Mouse (Mus musculus) megakaryocyte, embryonic 14.5 days (primary cell): ENCODE measurements around the gene Lrpprc. TPM values are rescaled to one million over a fixed set of nuclear protein-coding genes. Genes with fewer than 3 reads are reported as not detected.

ENCODE experiments used
- H3K27me3 ChIP-seq: replicated peaks from 2 replicates; pipeline ENCODE3; 2012; ENCODE audit warnings: inconsistent platforms
- H3K36me3 ChIP-seq: replicated peaks from 2 replicates; pipeline ENCODE3; 2012; ENCODE audit warnings: low read length, inconsistent platforms, mixed read lengths
- H3K4me1 ChIP-seq: 2 replicates; pipeline ENCODE4 v1.6.1; 2012; ENCODE audit warnings: inconsistent platforms
- H3K4me3 ChIP-seq: replicated peaks from 2 replicates; pipeline ENCODE3; 2012; ENCODE audit warnings: moderate library complexity, mild to moderate bottlenecking, inconsistent platforms
- H3K9me3 ChIP-seq: 2 replicates; pipeline ENCODE4 v1.6.1; 2012; ENCODE audit warnings: inconsistent platforms
- FLI1 ChIP-seq: IDR thresholded peaks from 2 replicates; pipeline ENCODE4 v1.6.1; 2012; ENCODE audit warnings: low read length, inconsistent platforms, mixed read lengths
- GATA1 ChIP-seq: IDR thresholded peaks from 3 replicates; pipeline ENCODE4 v1.6.1; 2012; ENCODE audit warnings: mixed read lengths, low read length, inconsistent platforms, borderline replicate concordance
- polyA plus RNA-seq: library from polyadenylated mRNA; stranded (reverse); fragments of >175 nt; gene quantifications from 2 replicates; pipeline ENCODE4 v1.2.3, GENCODE M21; 2012; ENCODE audit warnings: low replicate concordance; ENCODE audit not compliant: insufficient read depth

Gene Lrpprc
- polyA plus RNA-seq, 1 experiment: 2.3 TPM

GRCm38 (mm10) chr17:84748152-84748682, 42.4 kb downstream of the Lrpprc start:
- no peaks in the 10 kb centered on the region for H3K9me3 ChIP-seq
- H3K4me3 ChIP-seq: no peak overlapping the region
- peaks cover 88% of the 10 kb centered on the region for H3K36me3 ChIP-seq
- no peaks in the 10 kb centered on the region for H3K27me3 ChIP-seq
- peaks cover 2% of the 10 kb centered on the region for H3K4me1 ChIP-seq
- TF ChIP-seq GATA1 (no peak), FLI1 (no peak)

GRCm38 (mm10) chr17:84747212-84747611, 43.4 kb downstream of the Lrpprc start:
- Histone ChIP-seq H3K4me1 (peaks cover 5% of the 10 kb centered on the region), H3K4me3 (no peak overlapping the region), H3K27me3 (no peaks in the 10 kb centered on the region), H3K9me3 (no peaks in the 10 kb centered on the region), H3K36me3 (peaks cover 82% of the 10 kb centered on the region)
- TF ChIP-seq GATA1 (no peak), FLI1 (no peak)

- Histone ChIP-seq H3K36me3 (peaks cover 67% of the 10 kb centered on the region), H3K27me3 (no peaks in the 10 kb centered on the region), H3K9me3 (no peaks in the 10 kb centered on the region), H3K4me1 (peaks cover 5% of the 10 kb centered on the region), H3K4me3 (no peak overlapping the region)
- TF ChIP-seq FLI1: no peak
- no peak for TF ChIP-seq GATA1
Measured at GRCm38 (mm10) chr17:84745001-84745400, 45.6 kb downstream of the Lrpprc start.

- Histone ChIP-seq H3K36me3 (peaks cover 62% of the 10 kb centered on the region), H3K4me1 (peaks cover 9% of the 10 kb centered on the region), H3K9me3 (no peaks in the 10 kb centered on the region), H3K27me3 (no peaks in the 10 kb centered on the region), H3K4me3 (no peak overlapping the region)
- TF ChIP-seq GATA1 (no peak), FLI1 (no peak)
Measured at GRCm38 (mm10) chr17:84744256-84744655, 46.3 kb downstream of the Lrpprc start.

- no peaks in the 10 kb centered on the region for H3K27me3 ChIP-seq
- TF ChIP-seq GATA1: no peak
- TF ChIP-seq FLI1: no peak
Measured at GRCm38 (mm10) chr17:84738073-84738797, 52.4 kb downstream of the Lrpprc start.

GRCm38 (mm10) chr17:84736719-84737118, 53.9 kb downstream of the Lrpprc start:
- no peaks in the 10 kb centered on the region for H3K9me3 ChIP-seq
- peaks cover 57% of the 10 kb centered on the region for H3K36me3 ChIP-seq
- no peaks in the 10 kb centered on the region for H3K27me3 ChIP-seq
- TF ChIP-seq FLI1 (no peak), GATA1 (no peak)
- H3K4me1 ChIP-seq: peaks cover 19% of the 10 kb centered on the region
- no peak overlapping the region for H3K4me3 ChIP-seq

More at GRCm38 (mm10) chr17:84738073-84738797, 52.4 kb downstream of the Lrpprc start:
- Histone ChIP-seq H3K4me3 (no peak overlapping the region), H3K4me1 (peaks cover 22% of the 10 kb centered on the region), H3K36me3 (peaks cover 53% of the 10 kb centered on the region), H3K9me3 (no peaks in the 10 kb centered on the region)

- H3K4me1 ChIP-seq: no peaks in the 10 kb centered on the region
- no peak for TF ChIP-seq FLI1
- TF ChIP-seq GATA1: no peak
- H3K4me3 ChIP-seq: no peak overlapping the region
- peaks cover 74% of the 10 kb centered on the region for H3K36me3 ChIP-seq
- H3K9me3 ChIP-seq: no peaks in the 10 kb centered on the region
- H3K27me3 ChIP-seq: no peaks in the 10 kb centered on the region
Measured at GRCm38 (mm10) chr17:84732612-84733011, 58.0 kb downstream of the Lrpprc start.

GRCm38 (mm10) chr17:84731361-84731760, 59.2 kb downstream of the Lrpprc start:
- H3K36me3 ChIP-seq: peaks cover 84% of the 10 kb centered on the region
- no peaks in the 10 kb centered on the region for H3K4me1 ChIP-seq
- TF ChIP-seq FLI1 (no peak), GATA1 (no peak)

GRCm38 (mm10) chr17:84729140-84729539, 61.4 kb downstream of the Lrpprc start:
- Histone ChIP-seq H3K36me3 (peaks cover 88% of the 10 kb centered on the region), H3K4me3 (no peak overlapping the region), H3K27me3 (no peaks in the 10 kb centered on the region), H3K9me3 (no peaks in the 10 kb centered on the region), H3K4me1 (no peaks in the 10 kb centered on the region)
- no peak for TF ChIP-seq FLI1
- TF ChIP-seq GATA1: no peak

More at GRCm38 (mm10) chr17:84731361-84731760, 59.2 kb downstream of the Lrpprc start:
- Histone ChIP-seq H3K9me3 (no peaks in the 10 kb centered on the region), H3K27me3 (no peaks in the 10 kb centered on the region), H3K4me3 (no peak overlapping the region)

GRCm38 (mm10) chr17:84728201-84728911, 62.2 kb downstream of the Lrpprc start:
- H3K27me3 ChIP-seq: no peaks in the 10 kb centered on the region
- H3K4me3 ChIP-seq: no peak overlapping the region
- no peaks in the 10 kb centered on the region for H3K9me3 ChIP-seq
- TF ChIP-seq GATA1: no peak
- peaks cover 93% of the 10 kb centered on the region for H3K36me3 ChIP-seq
- H3K4me1 ChIP-seq: no peaks in the 10 kb centered on the region
